Mouse (Mus musculus) thymus, adult 18-20 months (tissue): ENCODE measurements around the gene Foxred2.

Source experiments
- DNase-seq, 2 experiments: peaks; one replicate each; pipeline ENCODE4 v3.0.0; 2022; ENCODE audit warnings: mixed read lengths in 2 of 2

Gene Foxred2

DNA sequence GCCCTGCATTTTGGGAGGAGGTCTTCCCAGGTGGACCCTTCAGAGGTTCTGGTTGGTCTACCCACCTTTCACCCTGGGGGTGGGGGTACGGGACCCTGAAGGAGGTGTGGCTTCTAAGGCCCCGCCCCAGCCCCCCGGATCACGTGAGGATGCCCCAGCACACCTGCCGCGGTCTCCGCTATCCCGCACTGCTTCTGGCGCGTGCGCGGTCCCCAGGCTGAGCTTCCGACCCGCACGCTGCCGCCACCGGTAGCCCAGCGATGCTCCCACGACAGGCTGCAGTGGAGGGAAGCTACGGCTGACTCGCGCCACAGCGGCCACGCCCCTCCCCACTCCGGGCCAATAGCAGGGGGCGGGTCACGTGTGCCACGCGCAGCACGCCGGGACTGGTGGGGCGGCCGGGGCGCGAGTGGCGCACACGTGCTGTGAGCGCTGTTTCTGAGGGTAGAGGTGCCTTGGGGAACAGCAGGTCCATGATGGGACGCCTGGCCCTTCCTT lies at the start of gene Foxred2:
Foxred2 (minus strand) TSS at position 319 of the 498 bp plus-strand sequence.
- DNase-seq, result peak; percentile 80 to 81

DNA sequence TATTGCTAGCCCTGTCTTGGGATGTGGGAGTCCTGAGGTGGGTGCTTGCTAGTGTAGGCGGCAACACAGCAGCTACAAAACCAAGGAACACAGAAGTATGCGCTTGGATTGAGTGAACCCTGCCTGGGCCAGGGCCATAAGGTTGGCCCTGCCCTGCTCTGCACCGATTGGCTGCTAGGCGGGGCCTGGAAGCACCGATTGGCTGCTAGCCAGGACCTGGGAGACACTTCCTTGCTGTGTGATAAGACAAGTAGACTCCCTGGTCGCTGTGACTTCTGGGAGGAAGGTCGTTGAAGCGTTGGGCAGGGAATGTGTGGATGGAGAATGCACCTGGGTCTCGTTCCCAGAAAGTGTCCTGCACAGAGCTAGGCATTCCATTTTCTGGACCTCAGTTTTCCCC lies 47.4 kb upstream of the Foxred2 start:
- DNase-seq, result no peak

GRCm38 (mm10) chr15:78001400-78001799 lies 44.9 kb upstream of the Foxred2 start:
- no peak for DNase-seq

- no peak for DNase-seq
Observed at GRCm38 (mm10) chr15:77988541-77988940, 32.0 kb upstream of the Foxred2 start.

GRCm38 (mm10) chr15:77983391-77983790 lies 26.9 kb upstream of the Foxred2 start:
- no peak for DNase-seq

- DNase-seq, result no peak
Observed at GRCm38 (mm10) chr15:77982195-77982939, 25.8 kb upstream of the Foxred2 start.

DNA sequence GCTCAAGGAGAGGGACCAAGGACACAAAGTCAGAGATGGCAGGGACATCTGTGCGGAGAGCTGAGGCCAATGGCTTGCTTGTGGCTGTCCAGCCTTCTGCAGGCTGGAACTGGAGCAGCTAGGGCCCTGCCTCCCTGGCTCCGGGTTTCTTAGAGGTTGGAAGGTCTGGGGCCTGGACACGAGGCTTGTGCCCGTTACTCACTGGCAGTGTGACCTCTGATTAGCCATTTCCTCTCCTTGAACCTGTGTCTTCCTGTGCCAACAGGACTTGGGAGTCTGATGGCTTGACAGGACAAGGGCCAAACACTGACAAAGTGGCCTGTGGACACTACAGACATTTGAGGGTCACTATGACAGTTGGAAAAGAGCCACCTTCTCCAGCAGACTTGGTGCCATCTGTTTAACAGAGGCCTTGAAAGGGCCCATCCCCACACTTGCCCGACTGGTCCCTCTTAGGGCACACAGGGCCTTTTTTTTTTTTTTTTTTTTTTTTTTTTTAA lies 24.7 kb upstream of the Foxred2 start:
- no peak for DNase-seq

DNA sequence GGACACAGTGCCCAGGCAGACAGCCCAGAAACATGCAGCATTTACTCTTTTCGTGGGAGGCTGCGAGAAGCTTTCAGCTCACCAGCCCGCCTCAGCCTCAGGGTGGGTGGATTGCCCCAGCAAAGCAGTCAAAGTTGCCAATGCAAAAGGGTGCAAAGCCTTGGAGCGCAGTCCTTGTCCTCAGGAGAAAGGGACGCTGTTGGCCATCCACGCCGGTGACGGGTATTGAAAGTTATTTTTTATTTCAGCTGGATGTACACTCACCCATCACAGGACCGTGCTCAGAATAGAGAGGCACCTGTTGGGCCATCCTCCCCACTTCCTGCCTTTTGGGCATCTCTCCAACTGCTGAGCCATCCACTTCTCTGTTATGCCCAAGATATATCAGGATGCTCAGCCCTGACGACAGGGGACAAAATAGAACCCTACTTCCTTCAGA lies 22.9 kb upstream of the Foxred2 start:
- DNase-seq, result no peak

GRCm38 (mm10) chr15:77977663-77978062 lies 21.1 kb upstream of the Foxred2 start:
- no peak for DNase-seq

DNA sequence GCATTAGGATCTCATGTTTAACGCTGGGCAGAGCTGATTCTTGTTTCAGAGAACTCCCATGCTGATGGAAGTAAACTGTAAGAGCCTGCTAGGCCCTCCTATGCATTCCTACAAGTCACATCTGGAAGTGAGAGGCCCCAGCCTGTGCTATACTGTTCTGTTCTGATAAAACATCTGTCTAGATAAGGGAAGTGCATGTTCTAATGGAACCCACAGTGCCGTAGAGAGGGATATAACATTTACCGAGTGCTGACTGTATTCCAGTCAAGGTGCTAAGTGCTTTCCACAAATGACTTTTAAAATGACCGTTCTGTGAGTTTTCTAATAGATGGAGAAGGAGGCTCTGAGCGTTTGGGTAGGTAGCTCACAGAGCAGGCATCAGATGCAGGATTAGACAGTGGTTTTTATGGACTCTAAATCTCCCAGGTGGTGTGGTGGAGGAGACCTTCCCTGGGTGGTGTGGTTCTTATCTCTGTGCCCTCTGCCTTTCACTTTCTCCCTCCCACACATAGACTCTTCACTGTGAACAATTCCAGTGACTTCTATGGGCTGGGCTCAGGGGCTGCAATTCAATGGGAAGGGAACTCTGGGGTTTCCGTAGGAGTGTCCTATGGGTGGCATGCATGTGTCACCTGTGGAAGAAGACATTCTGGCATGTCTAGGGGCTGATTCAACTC lies 17.8 kb upstream of the Foxred2 start:
- no peak for DNase-seq

DNA sequence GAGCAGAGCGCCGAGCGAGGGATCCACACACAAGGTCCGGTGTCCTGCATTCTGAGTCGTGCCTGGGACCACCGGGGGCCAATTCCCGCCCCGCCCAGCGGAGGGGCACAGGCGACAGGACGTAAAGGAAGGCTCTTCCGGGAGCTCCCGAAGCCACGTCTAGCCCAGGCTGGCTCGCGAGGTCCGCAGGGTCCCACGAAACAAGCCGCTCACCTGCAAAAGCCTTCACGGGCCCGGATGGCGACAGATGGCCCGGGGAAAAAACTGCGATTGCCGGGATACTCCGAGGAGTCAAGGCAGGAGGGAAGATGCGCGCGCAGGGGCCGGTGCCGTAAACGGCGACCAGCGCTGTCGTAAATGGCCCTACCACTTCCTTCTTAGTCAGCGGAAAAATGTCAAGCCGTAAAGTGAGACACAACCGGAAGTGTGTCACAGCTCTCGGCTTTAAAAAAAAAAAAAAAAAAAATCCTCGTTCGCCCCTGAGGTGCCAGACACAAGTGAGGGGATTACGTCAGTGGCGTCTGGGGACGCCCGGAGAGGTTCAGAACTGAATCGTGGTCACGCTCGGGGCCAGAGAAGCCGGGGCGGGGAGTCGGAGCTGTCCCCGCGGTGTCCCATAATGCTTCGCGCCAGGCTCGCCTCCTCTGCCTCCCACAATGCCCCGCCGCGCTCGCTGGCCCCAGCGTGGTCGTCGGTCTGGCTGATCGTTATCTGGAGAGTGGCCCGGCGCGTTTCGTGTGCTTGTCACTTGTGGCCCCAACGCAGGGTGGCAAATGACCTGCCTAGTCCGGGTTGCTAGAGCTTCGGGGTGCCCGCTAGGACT lies 14.2 kb upstream of the Foxred2 start, which contains the start of gene Eif3d:
Eif3d (minus strand) TSS at position 344 of the 823 bp plus-strand sequence.
- peak; percentile 91 to 94 for DNase-seq

DNA sequence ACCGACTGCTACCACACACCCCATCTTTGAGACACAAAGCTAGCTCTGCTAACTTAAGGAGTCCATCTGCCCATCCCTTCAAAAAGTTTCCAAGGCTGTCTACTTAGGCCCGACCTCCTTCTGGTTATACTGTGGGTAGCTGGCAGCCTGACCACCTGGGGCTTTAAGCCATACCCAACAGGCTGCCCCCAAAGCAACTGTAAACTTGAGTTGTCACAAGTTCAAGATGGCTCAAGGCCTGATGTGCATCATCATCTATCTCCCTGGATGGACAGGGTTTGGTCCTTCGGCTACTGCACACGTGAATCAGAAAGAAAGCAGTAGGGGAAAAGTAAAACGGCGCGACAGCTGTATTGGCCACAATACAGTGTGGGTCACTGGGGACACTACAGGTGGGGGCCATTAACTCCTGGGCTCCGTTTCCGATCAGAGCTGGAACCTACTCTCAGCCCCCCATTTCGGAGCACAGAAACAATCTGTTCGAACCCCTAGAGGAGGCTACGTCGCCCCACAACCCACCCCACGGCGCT lies 13.5 kb upstream of the Foxred2 start:
- no peak for DNase-seq

DNA sequence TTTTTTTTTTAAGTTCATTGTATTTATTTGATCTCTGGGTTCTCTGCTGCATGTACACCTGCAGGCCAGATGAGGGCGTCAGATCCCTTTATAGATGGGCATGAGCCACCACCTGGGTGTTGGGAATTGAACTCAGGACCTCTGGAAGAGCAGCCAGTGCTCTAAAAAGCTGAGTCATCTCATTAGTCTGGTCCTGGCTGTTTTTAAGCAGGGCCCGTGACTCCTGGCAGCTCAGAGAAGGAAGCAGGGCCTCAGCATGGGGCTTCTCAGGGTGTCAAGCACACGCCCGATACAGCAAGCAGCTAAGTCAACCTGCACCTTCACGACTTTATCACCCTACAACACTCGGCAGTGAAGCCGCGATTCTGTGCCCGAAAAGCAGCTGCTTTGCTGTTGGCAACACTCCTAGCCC lies 8.6 kb upstream of the Foxred2 start:
- DNase-seq, result no peak

GRCm38 (mm10) chr15:77962447-77962846 lies 5.9 kb upstream of the Foxred2 start:
- DNase-seq, result no peak

GRCm38 (mm10) chr15:77960693-77961092 lies 4.2 kb upstream of the Foxred2 start:
- no peak for DNase-seq

DNA sequence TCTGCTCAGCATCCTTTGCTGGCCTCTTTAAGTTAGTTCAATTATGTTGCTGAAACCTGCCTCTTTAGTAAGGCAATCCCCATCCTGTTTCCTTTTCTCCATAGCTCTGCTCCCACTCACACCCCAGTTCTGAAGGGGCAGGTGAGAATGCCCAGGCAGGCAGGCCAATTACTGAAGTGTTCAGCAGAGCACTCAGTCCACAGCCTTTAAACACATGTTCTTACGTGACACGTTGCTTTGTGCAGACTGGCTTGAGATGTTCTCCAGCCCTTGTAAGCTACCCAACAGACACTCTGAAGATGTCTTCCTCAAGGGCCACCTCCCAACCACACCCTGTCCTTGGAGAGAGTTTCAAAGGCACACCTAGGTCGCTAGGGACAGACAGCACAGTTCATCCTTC lies 1.5 kb upstream of the Foxred2 start:
- no peak for DNase-seq

DNA sequence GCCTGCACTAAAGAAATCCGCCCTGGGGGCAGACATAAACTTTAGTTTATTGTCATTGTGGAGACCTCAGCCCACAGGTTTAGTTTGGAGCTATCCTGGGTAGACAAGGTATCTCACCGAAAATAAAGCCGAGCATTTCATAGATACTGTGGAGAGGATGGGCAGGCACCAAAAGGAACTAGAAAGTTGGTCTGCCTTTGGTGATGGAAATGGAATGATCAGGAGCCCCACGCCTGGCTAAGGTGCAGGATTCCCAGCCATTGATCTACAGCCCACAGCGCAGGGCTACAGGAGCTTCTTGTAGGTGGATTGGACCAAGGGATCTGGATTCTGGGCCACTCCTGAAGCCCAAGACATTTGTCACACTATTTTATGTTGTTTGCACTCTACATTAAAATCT lies 1.1 kb upstream of the Foxred2 start:
- no peak for DNase-seq

GRCm38 (mm10) chr15:77955440-77956403 lies 800 bp downstream of the Foxred2 start:
- peak in 1 of 2 experiments; percentile 19 for DNase-seq

DNA sequence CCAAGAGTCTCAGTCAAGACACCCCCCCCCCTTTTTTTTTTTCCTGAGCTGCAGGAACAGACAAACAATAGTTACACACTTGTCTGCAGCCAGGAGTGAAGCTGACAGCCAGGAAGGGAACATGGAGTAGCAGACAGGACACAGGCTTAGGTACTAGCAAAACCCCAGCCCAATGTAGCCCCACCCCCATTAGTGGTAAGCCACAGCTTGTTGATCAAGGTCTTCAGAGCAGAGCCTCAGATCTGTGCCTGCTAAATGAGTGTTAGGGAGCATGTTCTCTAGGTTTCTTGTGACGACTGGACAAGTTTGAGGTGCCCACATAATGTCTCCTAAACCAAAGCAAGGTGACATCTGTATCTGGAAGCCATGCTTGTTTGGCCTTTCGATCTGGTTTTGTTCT lies 2.2 kb downstream of the Foxred2 start:
- DNase-seq, result no peak

- DNase-seq, result no peak
Observed at GRCm38 (mm10) chr15:77952921-77953320, 3.6 kb downstream of the Foxred2 start.

DNA sequence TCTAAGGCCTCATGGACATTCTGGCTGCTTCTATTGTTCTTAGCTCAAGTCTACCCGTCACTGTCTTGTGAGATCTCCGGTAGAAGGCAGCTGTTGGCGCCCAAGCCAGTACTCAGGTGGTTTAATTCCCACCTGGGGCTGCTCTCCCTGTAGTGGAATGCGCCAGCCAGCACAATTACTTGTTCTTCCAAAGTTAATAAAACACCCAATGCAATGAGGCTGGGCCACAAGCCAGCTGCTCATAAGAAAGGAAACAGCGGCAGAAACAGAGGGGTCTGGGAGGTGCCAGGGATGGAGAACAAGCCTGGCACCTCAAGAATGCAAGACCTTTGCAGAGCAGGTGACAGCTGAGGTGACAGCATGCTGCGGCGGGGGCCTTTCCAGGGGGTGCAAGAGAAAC lies 7.5 kb downstream of the Foxred2 start:
- DNase-seq, result no peak
